Mouse (Mus musculus) stomach, postnatal 0 days (tissue): ENCODE data around the gene Ush1c.

Source experiments
- CTCF ChIP-seq: IDR thresholded peaks from 2 replicates; pipeline ENCODE4 v1.5.1; 2016; ENCODE audit warnings: antibody characterized with exemption, low read depth, mild to moderate bottlenecking, moderate library complexity
- EP300 ChIP-seq: optimal IDR thresholded peaks from 2 replicates; pipeline ENCODE3; 2016; ENCODE audit warnings: antibody characterized with exemption

DNA sequence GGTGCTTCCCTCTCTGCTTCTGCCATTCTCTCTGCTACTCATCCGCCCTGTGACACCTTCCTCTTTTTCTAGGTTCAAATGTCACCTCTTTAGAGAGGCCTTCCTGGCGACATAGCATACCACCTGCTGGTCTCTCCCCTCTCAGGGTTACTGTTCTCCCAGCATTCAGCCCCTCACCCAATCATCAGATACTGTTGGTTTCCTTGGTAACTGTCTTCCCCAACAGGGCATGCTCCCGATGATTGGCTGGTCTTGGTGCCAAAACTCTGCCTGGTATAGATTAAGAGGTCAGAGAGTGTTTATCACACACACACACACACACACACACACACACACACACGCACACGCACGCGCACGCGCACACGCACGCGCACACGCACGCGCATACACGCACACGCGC, 2.4 kb downstream of the Ush1c start:
- TF ChIP-seq EP300 (no peak), CTCF (no peak)
